Comparison of ENCODE assay signal across 11 mouse cellular contexts in genomic region chr5:36054498-36054897, GRCm38 (mm10).
DNase-seq lines count a peak whose midpoint lies in the region; ATAC-seq and TF ChIP-seq lines count a peak whose summit lies in the region.
"Had no signal": no experiment of that assay in that cellular context is flagged by ENCODE, and none has a peak within 500 bp of the region (broad histone marks: within the 10 kb centered on the region; RNA-seq: fewer than 3 reads in every experiment).

No protein-coding gene starts in this region.

- no peak overlapping the region for H3K27ac ChIP-seq in forebrain, embryonic 11.5 days (ENCODE audit: low read depth, low read length)
- no peak overlapping the region for H3K27ac ChIP-seq in forebrain, postnatal 0 days (ENCODE audit: low read depth, low read length)
- no peak overlapping the region for H3K27ac ChIP-seq in lung, embryonic 14.5 days (ENCODE audit: low read depth)
- no peak overlapping the region for H3K27ac ChIP-seq in bone marrow, adult 2 months (ENCODE audit: control insufficient read depth, insufficient read depth, low read depth, low read length, poor library complexity)
- H3K27ac ChIP-seq: liver, embryonic 15.5 days; midbrain, embryonic 15.5 days had no signal

- no peak overlapping the region for H3K4me2 ChIP-seq in forebrain, embryonic 11.5 days (ENCODE audit: low read depth, low read length, severe bottlenecking)
- H3K4me2 ChIP-seq in forebrain, postnatal 0 days (ENCODE audit: low read depth) = no peak overlapping the region
- no peak overlapping the region for H3K4me2 ChIP-seq in lung, embryonic 14.5 days
- H3K4me2 ChIP-seq: liver, embryonic 15.5 days; midbrain, embryonic 15.5 days had no signal

- WGBS in forebrain, embryonic 11.5 days = 73% methylated on average over 3 of the region's 3 CpGs
- 64% methylated on average over 3 of the region's 3 CpGs for WGBS in forebrain, postnatal 0 days
- 53% methylated on average over 3 of the region's 3 CpGs for whole genome bisulfite sequencing in lung, embryonic 14.5 days
- WGBS in bone marrow, adult 2 months = 73% methylated on average over 3 of the region's 3 CpGs

- TF ChIP-seq CTCF in forebrain, postnatal 0 days (IDR thresholded peaks at IDR 0.05; ENCODE audit: low read depth) = no peak
- peak; percentile 36 for TF ChIP-seq CTCF in lung, embryonic 14.5 days (IDR thresholded peaks at IDR 0.05; ENCODE audit: low read depth)
- TF ChIP-seq CTCF in bone marrow, adult 2 months (IDR thresholded peaks at IDR 0.05; ENCODE audit: control insufficient read depth, insufficient read depth, low read length) = peak; percentile 5; the same call in 1 of the 2 replicates

- no peaks in the 10 kb centered on the region for H3K4me1 ChIP-seq in forebrain, embryonic 11.5 days (replicated peaks; ENCODE audit: control insufficient read depth, insufficient read depth, low read length)
- no peaks in the 10 kb centered on the region for H3K4me1 ChIP-seq in forebrain, postnatal 0 days (ENCODE audit: insufficient read depth)
- H3K4me1 ChIP-seq in lung, embryonic 14.5 days (ENCODE audit: insufficient read depth) = no peaks in the 10 kb centered on the region
- no peaks in the 10 kb centered on the region for H3K4me1 ChIP-seq in bone marrow, adult 2 months (ENCODE audit: control insufficient read depth, insufficient read depth, low read length)
- H3K4me1 ChIP-seq: liver, embryonic 15.5 days; midbrain, embryonic 15.5 days had no signal

- ATAC-seq in forebrain, embryonic 11.5 days (replicated peaks; ENCODE audit: low FRiP score) = 0 out of 2 replicates have a peak, but pooled peaks have one; percentile 10
- no peak for ATAC-seq in forebrain, postnatal 0 days
- no peak for ATAC-seq in lung, embryonic 14.5 days (ENCODE audit: insufficient read depth)
- ATAC-seq: midbrain, embryonic 15.5 days had no signal

- H3K4me3 ChIP-seq in forebrain, embryonic 11.5 days (ENCODE audit: low read depth, low read length) = no peak overlapping the region
- no peak overlapping the region for H3K4me3 ChIP-seq in forebrain, postnatal 0 days (ENCODE audit: low read depth, low read length)
- no peak overlapping the region for H3K4me3 ChIP-seq in lung, embryonic 14.5 days (ENCODE audit: low read depth, low read length)
- H3K4me3 ChIP-seq in bone marrow, adult 2 months (replicated peaks; ENCODE audit: control insufficient read depth, low read depth, low read length) = no peak overlapping the region
- H3K4me3 ChIP-seq: liver, embryonic 15.5 days; midbrain, embryonic 15.5 days had no signal

- no peaks in the 10 kb centered on the region for H3K27me3 ChIP-seq in forebrain, embryonic 11.5 days (ENCODE audit: control insufficient read depth, insufficient read depth, low read length)
- H3K27me3 ChIP-seq in forebrain, postnatal 0 days (ENCODE audit: insufficient read depth, low read length) = no peaks in the 10 kb centered on the region
- H3K27me3 ChIP-seq in lung, embryonic 14.5 days (ENCODE audit: insufficient read depth, low read length) = no peaks in the 10 kb centered on the region
- H3K27me3 ChIP-seq: liver, embryonic 15.5 days; midbrain, embryonic 15.5 days had no signal

- no peak overlapping the region for H3K9ac ChIP-seq in forebrain, embryonic 11.5 days (ENCODE audit: low read length)
- no peak overlapping the region for H3K9ac ChIP-seq in forebrain, postnatal 0 days
- no peak overlapping the region for H3K9ac ChIP-seq in lung, embryonic 14.5 days
- H3K9ac ChIP-seq: liver, embryonic 15.5 days; midbrain, embryonic 15.5 days had no signal

- no peak for DNase-seq in forebrain, embryonic 11.5 days (ENCODE audit: low spot score)
- DNase-seq in forebrain, postnatal 0 days = no peak
- DNase-seq in lung, embryonic 14.5 days = no peak
- DNase-seq in lung, postnatal 4 days = no peak
- peak; percentile 32 for DNase-seq in retina, embryonic 14.5 days (ENCODE audit: low spot score)
- DNase-seq in layer of hippocampus, adult 18-20 months (ENCODE audit: low spot score in 2 of 2) = no peak
- DNase-seq in cerebellum, postnatal 10 days = no peak
- DNase-seq: kidney, adult 18-20 months had no signal

- no peaks in the 10 kb centered on the region for H3K36me3 ChIP-seq in forebrain, embryonic 11.5 days (ENCODE audit: control insufficient read depth, insufficient read depth, low read length)
- H3K36me3 ChIP-seq in forebrain, postnatal 0 days (ENCODE audit: insufficient read depth) = no peaks in the 10 kb centered on the region
- H3K36me3 ChIP-seq in lung, embryonic 14.5 days (ENCODE audit: insufficient read depth) = no peaks in the 10 kb centered on the region
- H3K36me3 ChIP-seq: liver, embryonic 15.5 days; midbrain, embryonic 15.5 days had no signal

- H3K9me3 ChIP-seq in forebrain, embryonic 11.5 days (ENCODE audit: control insufficient read depth, low read length) = no peaks in the 10 kb centered on the region
- no peaks in the 10 kb centered on the region for H3K9me3 ChIP-seq in forebrain, postnatal 0 days (ENCODE audit: low read length)
- no peaks in the 10 kb centered on the region for H3K9me3 ChIP-seq in lung, embryonic 14.5 days (ENCODE audit: low read depth, low read length)
- H3K9me3 ChIP-seq: liver, embryonic 15.5 days; midbrain, embryonic 15.5 days had no signal

- no peak for TF ChIP-seq POLR2A in bone marrow, adult 2 months (IDR thresholded peaks at IDR 0.05; ENCODE audit: borderline replicate concordance, control insufficient read depth, low read depth, low read length)
